Mouse (Mus musculus) lung, postnatal 0 days (tissue): ENCODE measurements around the gene Pcp4l1. TPM values are rescaled to one million over a fixed set of nuclear protein-coding genes. Genes with fewer than 3 reads are reported as not detected.

Experiments
- ATAC-seq: fragments of 200-750 bp; cut with Nextera tagmentation; 2 replicates; pipeline ENCODE4 v1.8.0; 2017; ENCODE audit warnings: moderate library complexity
- DNase-seq: peaks from one replicate; pipeline ENCODE4 v3.0.0-alpha.2; 2016; ENCODE audit warnings: low spot score
- H3K27ac ChIP-seq: fragments of 300-500 bp; sonication (generic); 2 replicates; pipeline ENCODE4 v1.5.1; 2014; ENCODE audit warnings: antibody characterized with exemption, mild to moderate bottlenecking, low read length, mixed read lengths
- H3K27me3 ChIP-seq: fragments of 300-500 bp; sonication (generic); replicated peaks from 2 replicates; pipeline ENCODE4 v1.6.1; 2014; ENCODE audit warnings: low read length, mixed read lengths; ENCODE audit not compliant: insufficient read depth
- H3K36me3 ChIP-seq: fragments of 300-500 bp; sonication (generic); 2 replicates; pipeline ENCODE4 v1.6.1; 2014; ENCODE audit warnings: low read length, mixed read lengths; ENCODE audit not compliant: insufficient read depth
- H3K4me1 ChIP-seq: fragments of 300-500 bp; sonication (generic); 2 replicates; pipeline ENCODE4 v1.6.1; 2014; ENCODE audit warnings: antibody characterized with exemption, low read depth, low read length, mixed read lengths; ENCODE audit not compliant: insufficient read depth
- H3K4me2 ChIP-seq: fragments of 300-500 bp; sonication (generic); replicated peaks from 2 replicates; pipeline ENCODE4 v1.6.1; 2014; ENCODE audit warnings: low read depth, mild to moderate bottlenecking, low read length, moderate library complexity, mixed read lengths
- H3K4me3 ChIP-seq: fragments of 300-500 bp; sonication (generic); 2 replicates; pipeline ENCODE4 v1.5.1; 2014; ENCODE audit warnings: low read depth, low read length
- H3K9ac ChIP-seq: fragments of 300-500 bp; sonication (generic); replicated peaks from 2 replicates; pipeline ENCODE4 v1.6.1; 2014; ENCODE audit warnings: low read depth, mild to moderate bottlenecking
- H3K9me3 ChIP-seq: fragments of 300-500 bp; sonication (generic); 2 replicates; pipeline ENCODE4 v1.6.1; 2016; ENCODE audit warnings: low read length, mixed read lengths
- CTCF ChIP-seq: IDR thresholded peaks from 2 replicates; pipeline ENCODE4 v1.5.1; 2016; ENCODE audit warnings: antibody characterized with exemption, mild to moderate bottlenecking
- EP300 ChIP-seq: IDR thresholded peaks from 2 replicates; pipeline ENCODE4 v1.6.1; 2016; ENCODE audit warnings: antibody characterized with exemption, mild to moderate bottlenecking, control low read depth
- WGBS: fragments of 180-500 bp; shearing (Covaris S2); extraction: QIAGEN DNeasy Blood & Tissue Kit; methylation state at CpG from one replicate; pipeline ENCODE4 v1.1.7; 2014; 5-methylcytosine and 5-hydroxymethylcytosine counted together
- polyA plus RNA-seq: library from polyadenylated mRNA; unstranded; fragments of >200 nt; fragmentation: Nextera tagmentation; extraction: Ambion mirVana; gene quantifications from 2 replicates; pipeline ENCODE4 v1.2.1, GENCODE M21; 2015

Gene Pcp4l1
- polyA plus RNA-seq, 1 experiment from 2014 or later: 3.3 TPM

- H3K9ac ChIP-seq: peak overlapping the region; percentile 32; the same call in 1 of the 2 replicates
- DNase-seq: no peak
- H3K4me2 ChIP-seq: peak overlapping the region; percentile 47
- H3K9me3 ChIP-seq: no peaks in the 10 kb centered on the region
- H3K27ac ChIP-seq: peak overlapping the region; percentile 91
- 69% methylated on average over 6 of the region's 6 CpGs for WGBS
- no peak for TF ChIP-seq CTCF
- no peak for TF ChIP-seq EP300
- peaks cover 10% of the 10 kb centered on the region; the same call in 1 of the 2 replicates for H3K4me1 ChIP-seq
- H3K27me3 ChIP-seq: no peaks in the 10 kb centered on the region
- H3K4me3 ChIP-seq: peak overlapping the region; percentile 43; the same call in 1 of the 2 replicates
- H3K36me3 ChIP-seq: peaks cover 3% of the 10 kb centered on the region; the same call in 1 of the 2 replicates
- no peak for ATAC-seq
Observed at GRCm38 (mm10) chr1:171223168-171223567, 27.1 kb upstream of the Pcp4l1 start.

- H3K9ac ChIP-seq: peak within 1 kb of the TSS; percentile 32; the same call in 1 of the 2 replicates
- H3K9me3 ChIP-seq: no peaks in the 10 kb centered on the region
- peaks cover 3% of the 10 kb centered on the region; the same call in 1 of the 2 replicates for H3K36me3 ChIP-seq
- H3K27ac ChIP-seq: peak within 1 kb of the TSS; percentile 91
- H3K4me1 ChIP-seq: peaks cover 10% of the 10 kb centered on the region; the same call in 1 of the 2 replicates
- no peaks in the 10 kb centered on the region for H3K27me3 ChIP-seq
- ATAC-seq: peak; percentile 99
- DNase-seq: peak; percentile 100
- H3K4me2 ChIP-seq: peak within 1 kb of the TSS; percentile 81
- WGBS: 1% methylated on average over 28 of the region's 28 CpGs
- peak within 1 kb of the TSS; percentile 55 for H3K4me3 ChIP-seq
- TF ChIP-seq EP300: no peak
- peak; percentile 82 for TF ChIP-seq CTCF
Observed at GRCm38 (mm10) chr1:171222238-171223155, 26.4 kb upstream of the Pcp4l1 start, which contains the start of gene Tomm40l. TSS of gene Tomm40l (minus strand) at chr1:171222514.

GRCm38 (mm10) chr1:171221281-171222193 is 25.5 kb upstream of the Pcp4l1 start:
- ATAC-seq (no peak), DNase-seq (no peak)
- Histone ChIP-seq H3K4me2 (peak overlapping the region; percentile 81), H3K9me3 (no peaks in the 10 kb centered on the region), H3K27ac (no peak overlapping the region), H3K27me3 (no peaks in the 10 kb centered on the region), H3K4me3 (peak overlapping the region; percentile 55), H3K9ac (no peak overlapping the region), H3K36me3 (peaks cover 3% of the 10 kb centered on the region; the same call in 1 of the 2 replicates), H3K4me1 (peaks cover 10% of the 10 kb centered on the region; the same call in 1 of the 2 replicates)
- 9% methylated on average over 22 of the region's 22 CpGs for WGBS
- TF ChIP-seq CTCF (no peak), EP300 (no peak)

GRCm38 (mm10) chr1:171220871-171221270 is 24.8 kb upstream of the Pcp4l1 start:
- TF ChIP-seq CTCF (peak; percentile 94), EP300 (no peak)
- DNase-seq: peak; percentile 88
- no peaks in the 10 kb centered on the region for H3K27me3 ChIP-seq
- H3K4me3 ChIP-seq: no peak overlapping the region
- no peaks in the 10 kb centered on the region for H3K9me3 ChIP-seq
- peaks cover 10% of the 10 kb centered on the region; the same call in 1 of the 2 replicates for H3K4me1 ChIP-seq
- H3K9ac ChIP-seq: no peak overlapping the region
- 7% methylated on average over 10 of the region's 10 CpGs for WGBS
- H3K36me3 ChIP-seq: peaks cover 3% of the 10 kb centered on the region; the same call in 1 of the 2 replicates
- no peak for ATAC-seq
- no peak overlapping the region for H3K27ac ChIP-seq
- H3K4me2 ChIP-seq: peak overlapping the region; percentile 81

GRCm38 (mm10) chr1:171216241-171216955 is 20.3 kb upstream of the Pcp4l1 start:
- Histone ChIP-seq H3K4me1 (peaks cover 5% of the 10 kb centered on the region; the same call in 1 of the 2 replicates), H3K9me3 (no peaks in the 10 kb centered on the region), H3K4me2 (no peak overlapping the region), H3K4me3 (no peak overlapping the region), H3K27me3 (no peaks in the 10 kb centered on the region), H3K27ac (no peak overlapping the region), H3K36me3 (peaks cover 3% of the 10 kb centered on the region; the same call in 1 of the 2 replicates), H3K9ac (no peak overlapping the region)
- ATAC-seq (no peak), DNase-seq (no peak)
- TF ChIP-seq CTCF (no peak), EP300 (no peak)
- 84% methylated on average over 18 of the region's 18 CpGs for WGBS
